Mouse (Mus musculus): Measurements from ENCODE around the gene Kbtbd13.

DNA sequence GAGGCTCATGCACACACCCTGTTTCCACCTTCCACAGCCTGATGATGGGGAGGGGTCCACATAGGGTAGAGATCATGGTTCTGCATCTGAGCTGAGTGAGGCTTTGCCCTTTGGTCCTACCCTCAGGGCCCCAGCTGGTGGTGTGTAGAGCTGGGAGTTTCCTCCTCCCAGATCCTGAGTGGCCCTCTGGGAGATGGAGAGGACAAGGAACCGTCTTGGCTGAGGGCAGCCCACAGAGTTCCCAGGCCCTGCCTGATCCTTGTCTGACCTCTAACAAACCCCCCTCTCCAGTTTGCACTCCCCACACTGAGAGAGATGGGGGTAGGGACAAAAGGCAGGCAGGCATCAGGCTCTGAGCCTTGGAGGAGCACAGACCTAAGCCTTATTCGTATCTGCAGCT is 2.9 kb upstream of the Kbtbd13 start:
- TF ChIP-seq CTCF (IDR thresholded peaks at IDR 0.05; ENCODE audit: low read depth) (no peak), EP300 (optimal IDR thresholded peaks at IDR 0.05) (no peak)
